Mouse (Mus musculus) urinary bladder, postnatal 14 days (tissue): Measurements from ENCODE around the gene Tedc2.
A peak's percentile ranks its signal among the peaks of the same experiment; 100 is the strongest.

Experiments used
- DNase-seq: peaks from one replicate; pipeline ENCODE4 v3.0.0; 2021; ENCODE audit warnings: low spot score

Gene Tedc2

GRCm38 (mm10) chr17:24220435-24221411 lies at the start of gene Tedc2:
Gene Tedc2, minus strand, starts transcription at chr17:24220851.
- DNase-seq, result peak; percentile 94

GRCm38 (mm10) chr17:24267133-24267532 lies 46.5 kb upstream of the Tedc2 start:
- DNase-seq, result no peak

DNA sequence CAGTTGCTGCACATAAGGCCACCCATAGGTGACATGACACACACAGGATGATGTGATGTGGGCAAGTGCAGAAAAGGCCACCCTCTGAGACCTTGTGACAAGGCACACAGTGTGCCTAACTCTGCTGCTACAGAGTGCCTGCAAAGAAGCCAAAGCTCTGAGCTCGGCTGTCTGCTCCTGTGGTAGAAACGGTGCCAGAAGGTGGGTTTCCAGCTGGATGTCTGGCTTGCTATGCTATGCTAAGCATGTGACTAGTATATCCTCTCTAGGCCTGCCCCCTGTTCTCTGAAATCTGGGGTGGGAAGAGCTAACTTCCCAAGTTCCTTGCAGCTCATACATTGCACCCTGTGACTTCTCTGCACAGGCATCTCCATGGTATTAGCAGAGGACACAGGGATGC lies 44.1 kb upstream of the Tedc2 start:
- no peak for DNase-seq

GRCm38 (mm10) chr17:24260516-24260915 lies 39.9 kb upstream of the Tedc2 start:
- DNase-seq, result no peak

DNA sequence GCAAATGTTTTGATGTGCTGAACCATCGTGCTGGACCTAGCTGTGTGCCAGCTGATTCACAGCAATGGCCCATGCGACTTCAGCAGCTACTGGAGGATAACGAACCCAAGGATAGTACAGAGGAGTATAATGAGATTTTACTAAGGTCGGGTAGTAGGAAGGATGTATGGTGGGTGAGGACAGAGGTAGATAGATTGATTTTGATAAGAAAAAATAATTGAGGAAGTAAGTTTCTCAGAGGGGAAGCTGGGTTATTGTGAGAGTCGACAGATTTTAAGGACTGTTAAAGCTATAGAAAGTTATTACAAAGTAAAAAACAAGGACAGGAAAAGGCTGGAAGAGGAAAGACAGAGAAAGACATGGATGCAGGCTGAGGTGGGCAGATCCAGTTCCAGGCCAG lies 39.1 kb upstream of the Tedc2 start:
- DNase-seq, result no peak

DNA sequence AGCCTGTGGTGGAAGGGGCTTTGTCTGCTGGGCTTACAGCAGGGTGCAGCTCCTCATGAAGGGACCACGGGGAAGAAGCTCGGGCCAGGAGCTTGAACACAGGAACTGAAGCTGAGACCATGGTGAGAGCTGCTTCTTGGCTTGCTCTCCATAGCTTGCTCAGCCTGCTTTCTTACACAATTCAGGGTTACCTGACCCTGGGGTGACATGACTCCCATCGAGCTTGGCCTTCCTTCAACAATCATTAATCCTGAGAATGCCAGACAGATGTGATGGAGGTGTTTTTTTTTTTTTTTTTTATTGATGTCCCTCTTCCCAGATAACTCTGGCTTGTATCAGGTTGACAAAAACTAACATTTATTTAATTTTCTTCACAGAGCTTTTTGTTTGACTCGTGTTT lies 38.3 kb upstream of the Tedc2 start:
- no peak for DNase-seq

- no peak for DNase-seq
Measured at GRCm38 (mm10) chr17:24252329-24252728, 31.7 kb upstream of the Tedc2 start.

DNA sequence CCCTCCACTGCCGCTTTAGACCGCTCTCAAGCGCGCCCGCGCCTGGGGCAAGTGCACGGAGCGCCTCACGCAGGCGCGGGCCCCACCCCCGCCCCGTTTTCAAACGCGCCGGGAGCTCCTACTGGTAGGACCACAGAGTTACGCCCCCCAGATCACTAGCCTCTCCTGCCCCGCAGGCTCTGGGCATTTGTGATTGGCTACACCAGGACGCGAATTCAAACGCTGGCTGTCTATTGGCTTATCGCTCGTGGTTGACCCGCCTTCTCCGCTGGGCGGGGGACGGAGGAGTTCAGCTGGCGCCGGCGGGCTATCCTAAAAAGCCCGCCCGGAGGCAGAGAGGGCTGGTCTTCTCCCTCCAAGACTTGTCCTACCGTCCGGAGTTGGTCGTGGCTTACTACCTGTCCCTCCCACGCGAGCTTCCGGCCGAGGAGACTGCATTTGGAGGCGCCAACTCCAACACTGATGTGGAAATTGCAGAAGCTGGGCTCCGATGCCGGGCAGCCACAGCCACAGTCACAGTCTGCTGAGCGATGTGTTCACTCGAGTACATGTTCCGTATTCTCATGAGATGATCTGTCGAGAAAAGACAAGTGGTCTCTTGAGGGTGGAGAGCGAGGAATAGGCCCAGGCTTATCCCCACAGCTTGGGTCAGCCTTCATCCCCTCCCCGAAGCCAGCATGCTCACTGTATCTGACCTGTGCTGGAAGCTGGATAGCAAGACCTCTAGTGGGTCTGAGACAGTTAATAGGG lies 30.8 kb upstream of the Tedc2 start, which contains the start of gene Ccnf:
Gene Ccnf, minus strand, starts transcription at position 165 of the 750 bp plus-strand sequence.
- peak; percentile 97 for DNase-seq

DNA sequence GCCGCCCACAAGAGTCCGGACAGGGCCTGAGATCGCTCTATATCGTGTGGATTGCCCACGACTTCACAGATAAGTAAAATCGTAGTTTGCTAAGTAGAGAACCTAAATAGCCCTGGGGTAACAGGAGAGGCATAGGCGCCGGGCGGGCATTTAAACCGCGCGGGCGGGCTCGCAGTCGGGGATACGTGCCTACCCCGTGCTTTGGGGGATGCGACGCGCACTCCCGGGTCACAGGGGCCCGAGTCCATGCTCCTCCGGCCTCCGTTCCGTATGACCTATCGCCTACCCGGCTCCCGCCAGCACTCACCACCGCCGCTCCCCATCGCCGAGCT lies 30.3 kb upstream of the Tedc2 start:
- no peak for DNase-seq

- no peak for DNase-seq
Measured at GRCm38 (mm10) chr17:24248641-24249040, 28.0 kb upstream of the Tedc2 start.

DNA sequence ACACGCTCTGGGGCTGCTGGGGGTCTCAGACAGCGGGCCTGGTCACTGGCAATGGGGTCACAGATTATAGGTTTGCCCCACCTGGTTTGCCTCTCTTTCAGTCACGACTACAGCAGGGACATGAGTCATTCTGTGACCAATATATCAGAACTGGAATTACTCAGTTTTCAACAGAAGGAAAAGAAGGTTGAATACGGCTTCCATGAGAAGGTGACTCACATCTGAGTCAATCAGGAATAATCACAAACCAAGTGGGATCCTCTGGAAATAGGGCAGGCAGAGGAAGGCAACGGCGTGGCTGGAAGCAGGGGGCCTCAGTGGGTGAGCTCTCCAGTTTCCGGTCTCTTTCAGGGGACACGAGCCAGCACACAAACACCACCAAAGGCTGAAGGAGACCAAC lies 23.4 kb upstream of the Tedc2 start:
- DNase-seq, result no peak

DNA sequence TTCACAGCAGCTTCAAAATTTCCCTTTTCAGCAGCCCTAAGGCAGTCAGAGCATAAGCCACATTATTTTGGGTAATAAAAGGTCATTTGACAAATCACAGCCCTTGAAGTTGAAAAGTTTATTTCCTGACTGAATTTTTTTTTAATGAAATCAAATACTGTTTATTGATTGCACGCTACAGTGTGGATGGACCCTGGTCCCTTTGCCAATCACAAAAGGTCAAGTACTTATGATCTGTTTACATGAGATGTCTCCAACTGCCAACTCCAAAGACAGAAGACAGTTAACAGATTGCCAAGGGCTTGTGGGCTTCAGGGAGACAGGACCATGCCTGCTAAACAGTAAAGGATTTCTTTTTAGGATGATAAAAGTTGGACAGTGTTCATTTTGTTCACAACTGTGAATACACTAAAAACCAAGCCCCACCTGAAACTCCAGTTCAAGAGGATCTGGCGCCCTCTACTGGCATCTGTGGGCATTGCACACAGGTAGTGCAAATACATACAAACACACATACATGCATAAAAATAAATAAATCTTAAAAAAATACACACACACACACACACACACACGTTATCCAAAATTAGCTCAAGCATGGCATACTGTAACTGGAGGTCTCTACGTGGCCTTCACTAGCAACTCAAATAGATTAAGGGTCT lies 22.8 kb upstream of the Tedc2 start:
- DNase-seq, result peak; percentile 34

- peak; percentile 66 for DNase-seq
Measured at GRCm38 (mm10) chr17:24236921-24237320, 16.3 kb upstream of the Tedc2 start.

GRCm38 (mm10) chr17:24236479-24236878 lies 15.8 kb upstream of the Tedc2 start:
- DNase-seq, result no peak

- no peak for DNase-seq
Measured at GRCm38 (mm10) chr17:24227941-24228340, 7.3 kb upstream of the Tedc2 start.

GRCm38 (mm10) chr17:24226721-24227120 lies 6.1 kb upstream of the Tedc2 start:
- no peak for DNase-seq

- no peak for DNase-seq
Measured at GRCm38 (mm10) chr17:24225851-24226250, 5.2 kb upstream of the Tedc2 start.

- no peak for DNase-seq
Measured at GRCm38 (mm10) chr17:24224741-24225140, 4.1 kb upstream of the Tedc2 start.

GRCm38 (mm10) chr17:24223513-24223912 lies 2.9 kb upstream of the Tedc2 start:
- DNase-seq, result no peak

- DNase-seq, result no peak
Measured at GRCm38 (mm10) chr17:24222653-24223052, 2.0 kb upstream of the Tedc2 start.

- DNase-seq, result no peak
Measured at GRCm38 (mm10) chr17:24216836-24217235, 3.8 kb downstream of the Tedc2 start.

GRCm38 (mm10) chr17:24213186-24213585 lies 7.5 kb downstream of the Tedc2 start:
- DNase-seq, result peak; percentile 35
